Mouse (Mus musculus) heart, adult 2 months (tissue): Measurements from ENCODE around the gene Pde4d. TPM values are rescaled to one million over a fixed set of nuclear protein-coding genes. Genes with fewer than 3 reads are reported as not detected.

Source experiments
- DNase-seq, 2 experiments: peaks; one replicate each; pipeline ENCODE4 v3.0.0; 2021
- H3K27ac ChIP-seq: fragments of 200-600 bp; 2 replicates; pipeline ENCODE4 v1.8.1; 2022
- H3K27me3 ChIP-seq: fragments of 200-500 bp; 2 replicates; pipeline ENCODE4 v1.6.1; 2012; ENCODE audit warnings: mild to moderate bottlenecking, low read length, inconsistent platforms, mixed read lengths; ENCODE audit not compliant: control insufficient read depth, insufficient read depth
- H3K36me3 ChIP-seq: fragments of 200-500 bp; 2 replicates; pipeline ENCODE4 v1.6.1; 2012; ENCODE audit warnings: low read length, inconsistent platforms; ENCODE audit not compliant: control insufficient read depth, insufficient read depth
- H3K4me1 ChIP-seq: fragments of 200-500 bp; 2 replicates; pipeline ENCODE4 v1.6.1; 2011; ENCODE audit warnings: low read length; ENCODE audit not compliant: control insufficient read depth, insufficient read depth
- H3K4me3 ChIP-seq: fragments of 200-600 bp; 2 replicates; pipeline ENCODE4 v1.8.1; 2022
- H3K79me2 ChIP-seq: fragments of 200-500 bp; replicated peaks from 2 replicates; pipeline ENCODE4 v1.6.1; 2012; ENCODE audit warnings: mild to moderate bottlenecking, inconsistent platforms, low read length, moderate library complexity, mixed read lengths; ENCODE audit not compliant: control insufficient read depth, insufficient read depth
- H3K9ac ChIP-seq: fragments of 200-500 bp; 2 replicates; pipeline ENCODE4 v1.6.1; 2012; ENCODE audit warnings: low read depth, mild to moderate bottlenecking, control low read depth, inconsistent platforms, low read length, mixed read lengths
- CTCF ChIP-seq: fragments of 200-600 bp; IDR thresholded peaks from 2 replicates; pipeline ENCODE4 v1.8.1; 2022; ENCODE audit warnings: antibody characterized with exemption, mild to moderate bottlenecking, moderate library complexity
- EP300 ChIP-seq: fragments of 200-500 bp; IDR thresholded peaks from 2 replicates; pipeline ENCODE4 v1.6.1; 2011; ENCODE audit warnings: low read depth, low read length, control low read depth; ENCODE audit not compliant: insufficient read depth
- POLR2A ChIP-seq: fragments of 200-500 bp; IDR thresholded peaks from 2 replicates; pipeline ENCODE4 v1.6.1; 2011; ENCODE audit warnings: mild to moderate bottlenecking, low read depth, low read length, control low read depth; ENCODE audit not compliant: insufficient read depth
- WGBS: fragments of 180-500 bp; shearing (Covaris S2); methylation state at CpG from one replicate; pipeline ENCODE4 v1.1.7; 2018; 5-methylcytosine and 5-hydroxymethylcytosine counted together
- intact Hi-C: fragments of 180-260 bp; cut with DNase I; formaldehyde crosslinking; loops from one replicate; pipeline ENCODE4 v1.15.1; 2025
- polyA plus RNA-seq: library from polyadenylated mRNA; depleted of rRNA; stranded (reverse); fragments of >200 nt; gene quantifications from 2 replicates; pipeline ENCODE4 v1.2.3, GENCODE M21; 2012
- total RNA-seq, 2 experiments: library from RNA; stranded (reverse); gene quantifications; 2 replicates each; pipeline ENCODE4 v1.2.3; 2021

Pde4d gene
- total and polyA plus RNA-seq, 3 experiments = 11.5 to 40.1 (median 38.1) TPM

DNA sequence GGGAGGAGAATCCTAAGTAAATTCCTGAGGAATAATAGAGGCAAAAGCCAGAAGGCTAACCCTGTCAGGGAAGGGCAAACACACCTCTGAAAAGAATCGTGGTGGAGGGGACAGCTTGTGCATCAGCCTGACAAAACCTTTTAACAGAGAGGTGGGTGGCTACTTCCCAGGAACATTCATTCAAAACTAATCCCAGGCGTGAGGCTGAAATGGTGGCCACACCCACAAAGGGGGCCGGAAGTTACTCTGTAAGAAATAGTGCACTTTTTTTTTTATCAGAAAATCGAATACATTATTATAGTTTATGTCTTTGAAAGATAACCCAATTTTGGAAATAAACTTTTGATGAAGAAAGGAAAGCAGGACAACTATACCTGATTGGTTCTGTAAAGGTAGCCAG lies 1227.3 kb downstream of the Pde4d start:
- H3K9ac ChIP-seq = no peak overlapping the region
- intact Hi-C loops = no loop called here
- no peak overlapping the region for H3K4me3 ChIP-seq
- no peaks in the 10 kb centered on the region; the same call in 1 of the 2 replicates for H3K4me1 ChIP-seq
- no peaks in the 10 kb centered on the region for H3K79me2 ChIP-seq
- DNase-seq = no peak
- H3K27ac ChIP-seq = no peak overlapping the region
- WGBS = 54% methylated on average over 4 of the region's 4 CpGs
- no peaks in the 10 kb centered on the region for H3K36me3 ChIP-seq
- no peak for TF ChIP-seq CTCF
- H3K27me3 ChIP-seq = no peaks in the 10 kb centered on the region

DNA sequence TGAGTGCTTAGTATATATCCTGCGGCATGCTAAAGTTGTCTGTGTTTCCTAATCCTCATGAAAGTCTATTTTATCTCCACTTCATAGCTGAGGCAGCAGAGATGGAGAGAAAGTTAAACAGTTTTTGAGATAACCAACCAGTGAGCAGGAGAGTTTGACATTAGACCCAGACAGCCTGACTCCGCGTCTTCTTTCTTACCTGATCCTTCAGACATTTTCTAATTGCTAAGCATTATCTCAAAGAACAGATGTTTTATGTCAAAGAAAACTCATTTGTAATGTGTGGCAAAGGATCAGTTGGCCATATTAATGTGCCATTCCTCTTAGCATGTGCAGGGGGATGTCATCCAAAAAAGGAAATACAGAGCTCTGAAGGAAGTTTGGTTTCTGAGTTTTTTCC lies 1227.9 kb downstream of the Pde4d start:
- 79% methylated on average over 3 of the region's 3 CpGs for WGBS
- TF ChIP-seq CTCF = no peak
- no peak for TF ChIP-seq POLR2A
- TF ChIP-seq EP300 = no peak
- Histone ChIP-seq H3K27me3 (no peaks in the 10 kb centered on the region), H3K4me1 (no peaks in the 10 kb centered on the region), H3K79me2 (no peaks in the 10 kb centered on the region), H3K9ac (no peak overlapping the region), H3K36me3 (no peaks in the 10 kb centered on the region), H3K4me3 (no peak overlapping the region), H3K27ac (no peak overlapping the region)
- no peak for DNase-seq
- intact Hi-C loops = no loop called here

DNA sequence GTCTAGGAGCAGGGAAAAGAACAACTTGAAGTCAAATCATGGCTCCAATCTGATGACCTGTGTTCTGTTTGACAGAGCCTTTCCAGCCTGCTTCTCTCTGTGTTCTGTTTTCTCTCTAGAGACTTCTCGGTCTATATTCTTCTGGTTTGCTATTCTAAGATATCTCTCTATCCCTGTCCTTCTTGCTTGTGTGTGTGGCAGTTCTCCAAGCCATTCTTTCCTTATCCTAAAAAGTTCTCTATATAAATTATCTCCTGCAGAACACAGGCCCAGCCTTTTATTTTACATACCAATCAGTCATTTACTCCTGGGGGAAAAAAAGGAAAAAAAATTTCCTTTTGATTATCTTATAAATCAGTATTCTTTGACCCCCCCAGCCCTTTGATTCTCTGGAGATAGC lies 1229.2 kb downstream of the Pde4d start:
- H3K4me1 ChIP-seq = no peaks in the 10 kb centered on the region
- H3K27ac ChIP-seq = no peak overlapping the region
- H3K36me3 ChIP-seq = no peaks in the 10 kb centered on the region
- H3K9ac ChIP-seq = no peak overlapping the region
- no peaks in the 10 kb centered on the region for H3K79me2 ChIP-seq
- TF ChIP-seq EP300 (no peak), POLR2A (no peak), CTCF (no peak)
- intact Hi-C loops = no loop called here
- WGBS = 64% methylated on average over 1 of the region's 1 CpGs
- no peak for DNase-seq
- H3K27me3 ChIP-seq = no peaks in the 10 kb centered on the region
- H3K4me3 ChIP-seq = no peak overlapping the region

DNA sequence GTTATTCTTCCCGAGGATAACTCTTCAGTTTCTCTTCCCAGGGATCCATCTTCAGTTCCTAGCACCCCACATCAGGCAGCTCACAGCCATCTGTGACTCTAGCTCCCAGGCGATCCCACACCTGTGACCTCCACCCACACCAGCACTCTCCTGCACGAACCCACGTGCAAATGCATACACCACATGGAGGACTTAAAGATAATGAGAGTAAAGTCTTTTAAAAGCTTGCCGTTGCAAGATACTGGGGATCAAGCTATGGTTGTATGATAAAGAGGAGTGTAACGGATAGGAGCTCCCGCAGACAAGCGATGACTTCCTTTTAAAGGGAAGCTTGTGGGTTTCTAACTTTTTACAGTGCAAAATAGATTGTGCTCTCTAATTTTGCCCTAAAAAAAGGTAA lies 1230.5 kb downstream of the Pde4d start:
- Histone ChIP-seq H3K79me2 (no peaks in the 10 kb centered on the region), H3K4me1 (no peaks in the 10 kb centered on the region; the same call in 1 of the 2 replicates), H3K27ac (no peak overlapping the region), H3K36me3 (no peaks in the 10 kb centered on the region), H3K4me3 (no peak overlapping the region), H3K9ac (no peak overlapping the region), H3K27me3 (no peaks in the 10 kb centered on the region)
- no peak for DNase-seq
- intact Hi-C loops = no loop called here
- WGBS = 81% methylated on average over 8 of the region's 8 CpGs
- no peak for TF ChIP-seq CTCF
- TF ChIP-seq POLR2A = no peak

DNA sequence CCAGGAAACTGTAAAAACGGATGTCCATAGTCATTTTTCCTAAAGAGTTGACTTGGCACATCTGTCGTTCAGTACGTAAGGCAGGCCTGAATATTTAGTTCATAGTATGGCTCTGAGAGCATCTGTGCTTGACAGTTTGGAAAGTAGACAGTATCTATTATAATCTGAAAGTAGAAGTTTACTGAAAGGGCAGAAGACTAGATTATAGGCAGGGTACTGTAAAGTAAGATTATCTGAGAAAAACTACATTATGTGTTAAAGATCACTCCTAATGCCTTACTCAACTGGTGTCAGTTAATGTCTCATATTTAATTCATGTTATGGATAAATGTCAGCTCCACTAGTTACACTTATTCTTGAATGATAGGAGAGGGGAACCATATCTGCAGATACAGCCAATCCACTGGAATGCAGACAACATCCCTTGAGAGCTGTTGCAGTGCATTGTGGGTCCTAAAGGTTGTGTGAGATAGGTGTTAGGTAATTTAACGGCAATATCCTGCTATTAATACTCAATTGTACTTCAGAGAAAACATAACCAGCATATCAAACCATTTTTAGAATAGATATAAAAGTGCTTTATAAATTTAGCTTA lies 1232.0 kb downstream of the Pde4d start:
- 65% methylated on average over 4 of the region's 4 CpGs for WGBS
- intact Hi-C loops = no loop called here

DNA sequence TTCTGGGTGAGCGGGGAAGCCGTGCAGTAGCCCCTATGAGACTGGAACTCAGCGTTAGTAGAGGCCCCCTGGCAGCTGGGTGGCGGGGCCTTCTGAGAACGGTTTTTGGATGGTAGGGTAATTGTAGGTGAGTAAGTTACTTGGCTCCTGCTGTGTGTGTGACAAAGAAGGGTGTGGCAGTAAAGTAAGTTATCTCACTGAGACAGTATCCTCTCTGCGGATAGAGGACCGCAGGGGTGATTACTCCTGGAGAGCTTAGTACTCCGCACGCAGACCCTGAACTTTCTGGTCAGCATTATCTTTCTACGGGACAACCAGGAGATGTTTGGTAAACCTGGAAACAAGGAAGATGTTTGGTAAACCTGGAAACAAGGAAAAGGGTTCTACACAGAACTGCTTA lies 1233.3 kb downstream of the Pde4d start:
- no peaks in the 10 kb centered on the region for H3K79me2 ChIP-seq
- intact Hi-C loops = no loop called here
- no peak for DNase-seq
- 81% methylated on average over 10 of the region's 10 CpGs for WGBS
- H3K27ac ChIP-seq = no peak overlapping the region
- H3K4me1 ChIP-seq = no peaks in the 10 kb centered on the region; the same call in none of the 2 replicates
- no peak for TF ChIP-seq EP300
- no peaks in the 10 kb centered on the region for H3K27me3 ChIP-seq
- no peaks in the 10 kb centered on the region for H3K36me3 ChIP-seq
- H3K9ac ChIP-seq = no peak overlapping the region
- H3K4me3 ChIP-seq = no peak overlapping the region

More for the DNA sequence above, 1232.0 kb downstream of the Pde4d start:
- Histone ChIP-seq H3K27me3 (no peaks in the 10 kb centered on the region), H3K27ac (no peak overlapping the region), H3K4me3 (no peak overlapping the region), H3K9ac (no peak overlapping the region), H3K79me2 (no peaks in the 10 kb centered on the region), H3K36me3 (no peaks in the 10 kb centered on the region), H3K4me1 (no peaks in the 10 kb centered on the region; the same call in 1 of the 2 replicates)
- no peak for DNase-seq
- TF ChIP-seq CTCF (no peak), EP300 (no peak), POLR2A (no peak)

DNA sequence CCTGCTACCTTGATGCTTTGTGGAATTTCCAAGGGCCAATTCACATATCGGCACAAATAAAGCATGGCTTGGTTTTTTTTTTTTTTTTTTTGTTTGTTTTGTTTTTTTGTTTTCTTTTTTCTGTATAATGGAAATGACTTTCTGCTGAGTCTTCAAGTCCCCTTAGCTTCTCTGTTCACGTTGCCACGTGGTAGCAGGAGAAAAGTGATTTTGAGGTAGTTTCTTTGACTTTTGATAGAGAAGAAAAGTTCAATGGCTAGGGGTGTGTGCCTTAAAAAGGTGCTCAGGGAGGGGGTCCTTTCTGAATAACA lies 1235.2 kb downstream of the Pde4d start:
- H3K27me3 ChIP-seq = no peaks in the 10 kb centered on the region
- TF ChIP-seq CTCF = no peak
- no peak for TF ChIP-seq EP300
- no peak for TF ChIP-seq POLR2A
- peaks cover 3% of the 10 kb centered on the region; the same call in 1 of the 2 replicates for H3K36me3 ChIP-seq
- no peak overlapping the region for H3K9ac ChIP-seq
- intact Hi-C loops = loop anchor here (5.0 kb wide), 1 partner anchor 68 kb away; no protein-coding TSS in a partner anchor
- H3K4me1 ChIP-seq = no peaks in the 10 kb centered on the region; the same call in none of the 2 replicates
- peak overlapping the region; percentile 72 for H3K4me3 ChIP-seq
- WGBS = 41% methylated on average over 3 of the region's 3 CpGs
- peak overlapping the region; percentile 70; the same call in 1 of the 2 replicates for H3K27ac ChIP-seq
- no peaks in the 10 kb centered on the region for H3K79me2 ChIP-seq
- DNase-seq = no peak
